Mouse (Mus musculus) ovary, postnatal 10 days (tissue): ENCODE data around the gene Gm21860.
"Not testable (repeated sequence)": the region's sequence is repeated elsewhere in the genome, so short reads cannot be mapped to it uniquely, and the experiment has no call there.

Experiments used
- DNase-seq: peaks from one replicate; pipeline ENCODE4 v3.0.0; 2022; ENCODE audit warnings: low spot score

Gene Gm21860

DNA sequence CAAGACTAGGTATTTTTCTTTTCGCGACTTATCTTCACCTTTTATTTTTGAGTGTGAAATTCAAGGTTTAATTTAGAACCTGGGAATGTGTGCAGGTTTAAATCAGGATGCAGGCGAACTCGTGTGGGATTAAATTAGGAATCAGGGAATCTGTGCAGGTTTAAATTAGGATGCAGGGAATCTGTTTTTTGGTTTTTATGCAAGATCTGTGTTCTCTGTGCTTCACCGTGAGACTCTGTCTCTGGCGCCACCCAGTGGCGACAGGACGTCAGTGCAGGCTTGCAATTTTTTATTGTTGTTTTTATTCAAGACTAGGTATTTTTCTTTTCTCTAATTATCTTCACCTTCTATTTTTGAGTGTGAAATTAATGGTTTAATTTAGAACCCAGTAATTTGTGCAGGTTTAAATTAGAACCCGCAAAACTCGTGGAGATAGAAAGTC, 22.5 kb downstream of the Gm21860 start:
- DNase-seq, result not testable (repeated sequence)

DNA sequence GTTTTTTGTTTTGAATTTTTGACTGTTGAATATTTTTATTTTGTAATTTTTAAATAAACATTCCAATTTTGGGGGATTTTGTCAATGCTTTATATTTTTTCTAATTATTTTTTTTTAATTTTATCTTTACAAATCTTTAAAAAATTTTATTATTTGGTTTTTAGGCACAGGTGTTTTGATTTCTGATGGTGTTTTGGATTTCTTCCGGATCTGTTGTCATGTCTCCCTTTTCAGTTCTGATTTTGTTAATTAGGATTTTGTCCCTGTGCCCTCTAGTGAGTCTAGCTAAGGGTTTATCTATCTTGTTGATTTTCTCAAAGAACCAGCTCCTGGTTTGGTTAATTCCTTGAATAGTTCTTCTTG, 23.0 kb downstream of the Gm21860 start:
- not testable (repeated sequence) for DNase-seq

DNA sequence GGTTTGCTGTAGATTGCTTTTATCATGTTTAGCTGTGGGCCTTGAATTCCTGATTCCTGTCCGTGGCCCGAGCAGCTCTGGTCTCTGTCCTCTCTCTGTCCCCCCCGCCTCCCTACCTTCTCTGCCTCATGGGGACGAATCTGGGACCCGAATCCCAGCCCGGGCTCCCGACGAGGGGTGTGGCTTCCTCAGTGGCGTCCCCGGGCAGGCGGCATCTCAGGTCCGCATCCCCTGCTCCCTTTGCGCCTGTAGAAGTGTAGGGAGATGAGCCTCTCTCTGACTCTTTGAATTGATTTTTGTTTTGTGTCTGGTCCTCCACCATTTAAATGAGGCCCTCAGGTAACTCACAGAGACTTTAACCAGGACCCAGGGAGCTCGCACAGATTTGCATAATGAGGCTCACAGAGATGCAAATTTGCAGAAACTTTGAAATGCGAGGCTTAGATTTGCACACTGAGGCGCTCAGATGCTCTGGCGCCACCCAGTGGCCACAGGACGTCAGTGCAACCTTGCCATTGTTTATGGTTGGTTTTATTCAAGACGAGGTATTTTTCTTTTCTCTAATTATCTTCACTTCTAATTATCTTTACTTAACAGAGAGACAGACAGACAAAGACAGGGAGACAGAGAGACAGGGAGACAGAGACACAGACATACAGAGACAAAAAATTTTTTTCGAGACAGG, 23.6 kb downstream of the Gm21860 start:
- not testable (repeated sequence) for DNase-seq

DNA sequence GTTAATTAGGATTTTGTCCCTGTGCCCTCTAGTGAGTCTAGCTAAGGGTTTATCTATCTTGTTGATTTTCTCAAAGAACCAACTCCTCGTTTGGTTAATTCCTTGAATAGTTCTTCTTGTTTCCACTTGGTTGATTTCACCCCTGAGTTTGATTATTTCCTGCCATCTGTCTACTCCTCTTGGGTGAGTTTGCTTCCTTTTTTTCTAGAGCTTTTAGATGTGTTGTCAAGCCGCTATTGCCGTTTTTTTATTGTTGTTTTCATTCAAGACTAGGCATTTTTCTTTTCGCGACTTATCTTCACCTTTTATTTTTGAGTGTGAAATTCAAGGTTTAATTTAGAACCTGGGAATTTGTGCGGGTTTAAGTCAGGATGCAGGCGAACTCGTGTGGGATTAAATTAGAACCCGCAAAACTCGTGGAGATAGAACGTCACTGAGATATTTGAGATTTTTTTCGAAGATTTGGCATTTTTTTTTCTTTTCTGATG, 24.8 kb downstream of the Gm21860 start:
- DNase-seq, result not testable (repeated sequence)

DNA sequence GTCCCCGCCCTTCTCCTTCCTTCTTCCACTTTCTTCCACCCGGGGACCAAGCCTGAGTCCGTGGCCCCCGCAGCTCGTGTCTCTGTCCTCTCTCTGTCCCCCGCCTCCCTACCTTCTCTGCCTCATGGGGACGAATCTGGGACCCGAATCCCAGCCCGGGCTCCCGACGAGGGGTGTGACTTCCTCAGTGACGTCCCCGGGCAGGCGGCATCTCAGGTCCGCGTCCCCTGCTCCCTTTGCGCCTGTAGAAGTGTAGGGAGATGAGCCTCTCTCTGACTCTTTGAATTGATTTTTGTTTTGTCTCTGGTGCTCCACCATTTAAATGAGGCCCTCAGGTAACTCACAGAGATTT, 25.7 kb downstream of the Gm21860 start:
- DNase-seq, result not testable (repeated sequence)

DNA sequence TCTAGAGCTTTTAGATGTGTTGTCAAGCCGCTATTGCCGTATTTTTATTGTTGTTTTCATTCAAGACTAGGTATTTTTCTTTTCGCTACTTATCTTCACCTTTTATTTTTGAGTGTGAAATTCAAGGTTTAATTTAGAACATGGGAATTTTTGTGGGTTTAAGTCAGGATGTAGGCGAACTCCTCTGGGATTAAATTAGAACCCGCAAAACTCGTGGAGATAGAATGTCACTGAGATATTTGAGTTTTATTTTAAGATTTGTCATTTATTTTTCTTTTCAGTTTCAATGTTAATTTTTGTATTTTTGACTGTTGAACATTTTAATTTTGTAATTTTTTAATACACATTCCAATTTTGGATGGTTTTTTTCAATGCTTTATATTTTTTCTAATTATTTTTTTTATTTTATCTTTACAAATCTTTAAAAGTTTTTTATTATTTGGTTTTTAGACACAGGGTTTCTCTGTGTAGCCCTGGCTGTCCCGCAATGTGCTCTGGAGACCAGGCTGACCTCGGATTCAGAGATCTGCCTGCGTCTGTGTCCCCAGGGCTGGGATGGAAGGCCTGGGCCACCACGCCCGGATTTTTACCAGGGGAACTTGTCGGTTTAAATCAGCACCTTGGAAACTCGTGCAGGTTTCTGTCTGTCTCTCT, 26.2 kb downstream of the Gm21860 start:
- DNase-seq, result not testable (repeated sequence)

DNA sequence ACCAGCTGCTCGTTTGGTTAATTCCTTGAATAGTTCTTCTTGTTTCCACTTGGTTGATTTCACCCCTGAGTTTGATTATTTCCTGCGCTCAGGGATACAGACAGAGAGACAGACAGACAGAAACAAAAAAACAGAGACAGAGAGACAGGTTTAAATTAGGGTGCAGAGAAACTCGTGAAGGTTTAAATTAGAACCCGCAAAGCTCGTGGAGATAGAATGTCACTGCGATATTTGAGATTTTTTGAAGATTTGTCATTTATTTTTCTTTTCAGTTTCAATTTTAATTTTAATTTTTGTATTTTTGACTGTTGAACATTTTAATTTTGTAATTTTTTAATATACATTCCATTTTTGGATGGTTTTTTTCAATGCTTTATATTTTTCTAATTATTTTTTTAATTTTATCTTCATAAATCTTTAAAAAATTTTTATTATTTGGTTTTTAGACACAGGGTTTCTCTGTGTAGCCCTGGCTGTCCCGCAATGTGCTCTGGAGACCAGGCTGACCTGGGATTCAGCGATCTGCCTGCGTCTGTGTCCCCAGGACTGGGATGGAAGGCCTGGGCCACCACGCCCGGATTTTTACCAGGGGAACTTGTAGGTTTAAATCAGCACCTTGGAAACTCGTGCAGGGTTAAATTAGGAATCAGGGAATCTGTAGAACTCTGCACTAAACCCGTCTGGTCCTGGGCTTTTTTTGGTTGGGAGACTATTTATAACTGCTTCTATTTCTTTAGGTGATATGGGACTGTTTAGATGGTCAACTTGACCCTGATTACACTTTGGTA, 27.3 kb downstream of the Gm21860 start:
- DNase-seq, result not testable (repeated sequence)

DNA sequence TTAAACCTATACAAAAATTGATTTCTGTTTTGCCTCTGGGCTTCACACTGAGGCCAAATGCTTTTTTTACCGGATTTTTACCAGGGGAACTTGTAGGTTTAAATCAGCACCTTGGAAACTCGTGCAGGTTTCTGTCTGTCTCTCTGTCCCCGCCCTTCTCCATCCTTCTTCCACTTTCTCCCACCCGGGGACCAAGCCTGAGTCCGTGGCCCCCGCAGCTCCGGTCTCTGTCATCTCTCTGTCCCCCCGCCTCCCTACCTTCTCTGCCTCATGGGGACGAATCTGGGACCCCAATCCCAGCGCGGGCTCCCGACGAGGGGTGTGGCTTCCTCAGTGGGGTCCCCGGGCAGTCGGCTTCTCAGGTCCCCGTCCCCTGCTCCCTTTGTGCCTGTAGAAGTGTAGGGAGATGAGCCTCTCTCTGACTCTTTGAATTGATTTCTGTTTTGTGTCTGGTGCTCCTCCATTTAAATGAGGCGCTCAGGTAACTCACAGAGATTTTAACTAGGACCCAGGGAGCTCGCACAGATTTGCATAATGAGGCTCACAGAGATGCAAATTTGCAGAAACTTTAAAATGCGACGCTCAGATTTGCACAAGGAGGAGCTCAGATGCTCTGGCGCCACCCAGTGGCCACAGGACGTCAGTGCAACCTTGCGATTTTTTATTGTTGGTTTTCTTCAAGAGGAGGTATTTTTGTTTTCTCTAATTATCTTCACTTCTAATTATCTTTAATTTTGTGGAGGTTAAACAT, 28.7 kb downstream of the Gm21860 start:
- not testable (repeated sequence) for DNase-seq

DNA sequence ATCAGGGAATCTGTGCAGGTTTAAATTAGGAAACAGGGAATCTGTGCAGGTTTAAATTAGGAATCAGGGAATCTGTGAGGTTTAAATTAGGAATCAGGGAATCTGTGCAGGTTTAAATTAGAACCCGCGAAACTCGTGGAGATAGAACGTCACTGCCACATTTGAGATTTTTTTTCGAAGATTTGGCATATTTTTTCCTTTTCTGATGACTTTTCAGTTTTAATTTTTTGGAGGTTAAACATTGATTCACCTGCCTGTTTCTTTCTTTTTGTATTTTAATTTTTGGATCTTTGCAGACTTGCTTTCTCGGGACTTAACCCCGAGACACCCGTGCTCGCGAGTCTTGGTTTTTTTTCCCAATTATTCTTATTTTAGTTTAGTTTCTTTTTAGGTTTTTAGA, 29.5 kb downstream of the Gm21860 start:
- not testable (repeated sequence) for DNase-seq

DNA sequence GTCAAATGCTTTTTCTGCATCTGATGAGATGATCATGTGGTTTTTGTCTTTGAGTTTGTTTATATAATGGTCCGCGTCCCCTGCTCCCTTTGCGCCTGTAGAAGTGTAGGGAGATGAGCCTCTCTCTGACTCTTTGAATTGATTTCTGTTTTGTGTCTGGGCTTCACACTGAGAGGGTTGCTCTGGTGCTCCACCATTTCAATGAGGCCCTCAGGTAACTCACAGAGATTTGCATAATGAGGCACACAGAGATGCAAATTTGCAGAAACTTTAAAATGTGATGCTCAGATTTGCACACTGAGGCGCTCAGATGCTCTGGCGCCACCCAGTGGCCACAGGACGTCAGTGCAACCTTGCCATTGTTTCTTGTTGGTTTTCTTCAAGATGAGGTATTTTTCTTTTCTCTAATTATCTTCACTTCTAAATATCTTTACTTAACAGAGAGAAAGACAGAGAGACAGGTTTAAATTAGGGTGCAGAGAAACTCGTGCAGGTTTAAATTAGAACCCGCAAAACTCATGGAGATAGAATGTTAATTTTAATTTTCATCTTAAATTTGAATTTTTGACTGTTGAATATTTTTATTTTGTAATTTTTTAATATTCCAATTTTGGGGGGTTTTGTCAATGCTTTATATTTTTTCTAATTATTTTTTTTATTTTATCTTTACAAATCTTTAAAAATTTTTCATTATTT, 30.5 kb downstream of the Gm21860 start:
- DNase-seq, result not testable (repeated sequence)

DNA sequence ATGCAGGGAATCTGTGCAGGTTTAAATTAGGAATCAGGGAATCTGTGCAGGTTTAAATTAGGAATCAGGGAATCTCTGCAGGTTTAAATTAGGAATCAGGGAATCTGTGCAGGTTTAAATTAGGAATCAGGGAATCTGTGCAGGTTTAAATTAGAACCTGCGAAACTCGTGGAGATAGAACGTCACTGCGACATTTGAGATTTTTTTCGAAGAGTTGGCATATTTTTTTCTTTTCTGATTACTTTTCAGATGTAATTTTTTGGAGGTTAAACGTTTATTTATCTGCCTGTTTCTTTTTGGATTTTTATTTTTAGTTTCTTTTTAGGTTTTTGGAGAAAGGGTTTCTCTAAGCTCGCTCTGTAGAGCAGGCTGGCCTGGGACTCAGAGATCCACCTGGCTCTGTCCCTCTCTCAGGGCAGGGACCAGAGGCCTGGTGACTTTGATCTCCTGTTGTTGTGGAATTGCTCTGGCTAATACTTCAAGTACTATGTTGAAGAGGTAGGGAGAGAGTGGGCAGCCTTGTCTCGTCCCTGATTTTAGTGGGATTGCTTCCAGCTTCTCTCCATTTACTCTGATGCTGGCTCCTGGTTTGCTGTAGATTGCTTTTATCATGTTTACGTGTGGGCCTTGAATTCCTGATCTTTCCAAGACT, 31.2 kb downstream of the Gm21860 start:
- peak; percentile 25 for DNase-seq

DNA sequence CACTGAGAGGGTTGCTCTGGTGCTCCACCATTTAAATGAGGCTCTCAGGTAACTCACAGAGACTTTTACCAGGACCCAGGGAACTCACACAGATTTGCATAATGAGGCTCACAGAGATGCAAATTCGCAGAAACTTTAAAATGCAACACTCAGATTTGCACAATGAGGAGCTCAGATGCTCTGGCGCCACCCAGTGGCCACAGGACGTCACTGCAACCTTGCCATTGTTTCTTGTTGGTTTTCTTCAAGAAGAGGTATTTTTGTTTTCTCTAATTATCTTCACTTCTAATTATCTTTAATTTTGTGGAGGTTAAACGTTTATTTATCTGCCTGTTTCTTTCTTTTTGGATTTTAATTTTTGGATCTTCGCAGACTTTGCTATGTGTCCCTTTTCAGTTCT, 34.1 kb downstream of the Gm21860 start:
- not testable (repeated sequence) for DNase-seq

DNA sequence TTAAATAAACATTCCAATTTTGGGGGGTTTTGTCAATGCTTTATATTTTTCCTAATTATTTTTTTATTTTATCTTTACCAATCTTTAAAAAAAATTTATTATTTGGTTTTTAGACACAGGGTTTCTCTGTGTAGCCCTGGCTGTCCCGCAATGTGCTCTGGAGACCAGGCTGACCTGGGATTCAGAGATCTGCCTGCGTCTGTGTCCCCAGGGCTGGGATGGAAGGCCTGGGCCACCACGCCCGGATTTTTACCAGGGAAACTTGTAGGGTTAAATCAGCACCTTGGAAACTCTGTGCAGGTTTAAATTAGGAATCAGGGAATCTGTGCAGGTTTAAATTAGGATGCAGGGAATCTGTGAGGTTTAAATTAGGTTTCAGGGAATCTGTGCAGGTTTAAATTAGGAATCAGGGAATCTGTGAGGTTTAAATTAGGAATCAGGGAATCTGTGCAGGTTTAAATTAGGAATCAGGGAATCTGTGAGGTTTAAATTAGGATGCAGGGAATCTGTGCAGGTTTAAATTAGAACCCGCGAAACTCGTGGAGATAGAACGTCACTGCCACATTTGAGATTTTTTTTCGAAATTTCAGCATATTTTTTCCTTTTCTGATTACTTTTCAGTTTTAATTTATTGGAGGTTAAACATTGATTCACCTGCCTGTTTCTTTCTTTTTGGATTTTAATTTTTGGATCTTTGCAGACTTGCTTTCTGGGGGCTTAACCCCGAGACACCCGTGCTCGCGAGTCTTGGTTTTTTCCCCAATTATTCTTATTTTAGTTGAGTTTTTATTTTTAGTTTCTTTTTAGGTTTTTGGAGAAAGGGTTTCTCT, 35.0 kb downstream of the Gm21860 start:
- not testable (repeated sequence) for DNase-seq

DNA sequence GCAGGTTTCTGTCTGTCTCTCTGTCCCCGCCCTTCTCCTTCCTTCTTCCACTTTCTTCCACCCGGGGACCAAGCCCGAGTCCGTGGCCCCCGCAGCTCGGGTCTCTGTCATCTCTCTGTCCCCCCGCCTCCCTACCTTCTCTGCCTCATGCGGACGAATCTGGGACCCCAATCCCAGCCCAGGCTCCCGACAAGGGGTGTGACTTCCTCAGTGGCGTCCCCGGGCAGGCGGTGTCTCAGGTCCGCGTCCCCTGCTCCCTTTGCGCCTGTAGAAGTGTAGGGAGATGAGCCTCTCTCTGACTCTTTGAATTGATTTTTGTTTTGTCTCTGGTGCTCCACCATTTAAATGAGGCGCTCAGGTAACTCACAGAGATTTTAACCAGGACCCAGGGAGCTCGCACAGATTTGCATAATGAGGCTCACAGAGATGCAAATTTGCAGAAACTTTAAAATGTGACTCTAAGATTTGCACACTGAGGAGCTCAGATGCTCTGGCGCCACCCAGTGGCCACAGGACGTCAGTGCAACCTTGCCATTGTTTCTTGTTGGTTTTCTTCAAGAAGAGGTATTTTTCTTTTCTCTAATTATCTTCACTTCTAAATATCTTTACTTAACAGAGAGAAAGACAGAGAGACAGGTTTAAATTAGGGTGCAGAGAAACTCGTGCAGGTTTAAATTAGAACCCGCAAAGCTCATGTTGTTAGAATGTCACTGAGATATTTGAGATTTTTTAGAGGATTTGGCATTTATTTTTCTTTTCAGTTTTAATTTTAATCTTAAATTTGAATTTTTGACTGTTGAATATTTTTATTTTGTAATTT, 35.8 kb downstream of the Gm21860 start:
- DNase-seq, result peak; percentile 25

DNA sequence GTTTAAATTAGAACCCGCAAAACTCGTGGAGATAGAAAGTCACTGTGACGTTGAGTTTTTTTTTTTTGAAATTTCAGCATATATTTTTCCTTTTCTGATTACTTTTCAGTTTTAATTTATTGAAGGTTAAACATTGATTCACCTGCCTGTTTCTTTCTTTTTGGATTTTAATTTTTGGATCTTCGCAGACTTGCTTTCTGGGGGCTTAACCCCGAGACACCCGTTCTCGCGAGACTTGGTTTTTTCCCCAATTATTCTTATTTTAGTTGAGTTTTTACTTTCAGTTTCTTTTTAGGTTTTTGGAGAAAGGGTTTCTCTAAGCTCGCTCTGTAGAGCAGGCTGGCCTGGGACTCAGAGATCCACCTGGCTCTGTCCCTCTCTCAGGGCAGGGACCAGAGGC, 36.6 kb downstream of the Gm21860 start:
- not testable (repeated sequence) for DNase-seq

DNA sequence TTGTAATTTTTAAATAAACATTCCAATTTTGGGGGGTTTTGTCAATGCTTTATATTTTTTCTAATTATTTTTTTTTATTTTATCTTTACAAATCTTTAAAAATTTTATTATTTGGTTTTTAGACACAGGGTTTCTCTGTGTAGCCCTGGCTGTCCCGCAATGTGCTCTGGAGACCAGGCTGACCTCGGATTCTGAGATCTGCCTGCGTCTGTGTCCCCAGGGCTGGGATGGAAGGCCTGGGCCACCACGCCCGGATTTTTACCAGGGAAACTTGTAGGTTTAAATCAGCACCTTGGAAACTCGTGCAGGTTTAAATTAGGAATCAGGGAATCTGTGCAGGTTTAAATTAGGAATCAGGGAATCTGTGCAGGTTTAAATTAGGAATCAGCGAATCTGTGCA, 37.1 kb downstream of the Gm21860 start:
- not testable (repeated sequence) for DNase-seq
